Mouse (Mus musculus): ENCODE data around the gene Scamp1. TPM values are rescaled to one million over a fixed set of nuclear protein-coding genes. Genes with fewer than 3 reads are reported as not detected.
A peak's percentile ranks its signal among the peaks of the same experiment; 100 is the strongest.

Scamp1 gene
- polyA plus RNA-seq, 1 experiment from 2014 or later: 134 TPM

DNA sequence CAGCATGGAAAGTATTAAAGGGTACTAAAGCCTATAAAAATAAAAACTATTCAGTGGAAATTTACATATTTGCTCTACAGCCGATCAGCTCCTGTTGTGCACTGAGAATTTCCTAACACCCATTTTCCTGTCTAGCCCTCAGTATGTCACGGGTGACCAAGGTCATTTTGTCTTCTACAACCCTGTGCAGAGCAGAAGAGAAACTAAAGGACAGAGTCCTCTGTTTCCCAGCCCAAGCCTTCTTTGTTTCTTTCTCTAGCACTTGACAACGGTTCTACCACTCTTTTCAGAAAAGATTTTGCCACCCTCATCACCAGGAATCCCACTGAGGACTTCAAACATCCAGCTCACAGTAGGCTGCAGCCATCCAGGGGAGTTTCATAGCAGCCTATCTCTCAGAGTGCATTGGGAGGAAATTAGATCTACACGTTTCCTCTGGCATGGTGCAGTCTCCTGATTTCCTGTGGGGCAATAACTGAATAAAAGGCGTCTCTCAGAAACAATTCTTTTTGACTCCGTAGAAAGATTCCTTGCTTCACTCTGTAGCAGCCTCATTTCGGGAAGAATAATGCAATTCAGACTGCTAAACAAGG, 15.4 kb upstream of the Scamp1 start:
- Histone ChIP-seq H3K27ac (no peak overlapping the region), H3K4me1 (replicated peaks) (0 out of 2 replicates have a peak, but pooled peaks cover 3% of the 10 kb centered on the region), H3K9me3 (no peaks in the 10 kb centered on the region), H3K27me3 (no peaks in the 10 kb centered on the region), H3K9ac (no peak overlapping the region), H3K36me3 (no peaks in the 10 kb centered on the region), H3K4me3 (no peak overlapping the region), H3K4me2 (no peak overlapping the region)
- WGBS: 42% methylated on average over 7 of the region's 7 CpGs
- ATAC-seq (ENCODE audit: low FRiP score): no peak

DNA sequence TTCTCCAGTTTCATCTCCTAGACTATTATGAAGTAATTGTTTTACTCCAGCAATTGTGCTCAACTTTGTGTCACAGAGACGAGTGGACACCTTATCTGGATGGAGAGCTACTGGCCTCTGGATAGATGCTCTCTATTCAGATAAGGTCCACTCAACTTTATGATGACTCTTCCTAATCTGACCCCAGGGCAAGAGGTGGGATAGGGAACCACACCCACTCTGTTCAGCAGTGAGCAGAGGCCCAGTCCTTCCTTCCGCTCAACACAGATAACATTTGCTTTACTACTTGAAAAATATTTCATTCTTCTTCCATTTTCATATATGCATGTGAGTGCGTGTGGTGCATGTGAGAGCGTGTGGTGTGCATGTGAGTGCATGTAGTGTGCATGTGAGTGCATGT, 14.6 kb upstream of the Scamp1 start:
- H3K9me3 ChIP-seq: no peaks in the 10 kb centered on the region
- H3K27ac ChIP-seq: no peak overlapping the region
- H3K9ac ChIP-seq: no peak overlapping the region
- H3K4me1 ChIP-seq (replicated peaks): no peaks in the 10 kb centered on the region
- H3K27me3 ChIP-seq: no peaks in the 10 kb centered on the region
- WGBS: 97% methylated on average over 4 of the region's 4 CpGs
- no peak for ATAC-seq (ENCODE audit: low FRiP score)
- no peaks in the 10 kb centered on the region for H3K36me3 ChIP-seq
- no peak overlapping the region for H3K4me3 ChIP-seq
- no peak overlapping the region for H3K4me2 ChIP-seq

DNA sequence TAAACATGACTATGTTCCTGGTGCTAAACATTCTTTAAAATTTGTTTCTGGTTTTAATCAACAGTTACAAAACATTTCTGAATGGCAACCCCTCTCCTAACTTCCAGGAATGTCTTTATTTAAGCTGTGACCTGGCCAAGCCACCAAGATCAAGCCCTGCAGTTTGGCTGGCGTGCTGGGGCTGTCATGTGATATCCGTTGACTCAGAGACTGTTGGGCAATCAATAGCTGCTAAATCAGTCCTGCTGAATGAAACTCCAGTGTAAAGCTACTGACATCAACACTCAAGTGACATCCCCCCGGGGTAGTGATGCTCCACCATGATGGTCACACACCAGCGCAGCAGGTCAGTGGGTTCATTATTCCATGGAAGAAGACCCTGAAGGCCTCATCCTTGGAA, 12.7 kb upstream of the Scamp1 start:
- Histone ChIP-seq H3K9ac (no peak overlapping the region), H3K27ac (no peak overlapping the region), H3K27me3 (no peaks in the 10 kb centered on the region), H3K4me3 (no peak overlapping the region), H3K36me3 (no peaks in the 10 kb centered on the region), H3K4me1 (replicated peaks) (no peaks in the 10 kb centered on the region), H3K4me2 (no peak overlapping the region), H3K9me3 (no peaks in the 10 kb centered on the region)
- WGBS: 84% methylated on average over 4 of the region's 4 CpGs
- ATAC-seq (ENCODE audit: low FRiP score): no peak

DNA sequence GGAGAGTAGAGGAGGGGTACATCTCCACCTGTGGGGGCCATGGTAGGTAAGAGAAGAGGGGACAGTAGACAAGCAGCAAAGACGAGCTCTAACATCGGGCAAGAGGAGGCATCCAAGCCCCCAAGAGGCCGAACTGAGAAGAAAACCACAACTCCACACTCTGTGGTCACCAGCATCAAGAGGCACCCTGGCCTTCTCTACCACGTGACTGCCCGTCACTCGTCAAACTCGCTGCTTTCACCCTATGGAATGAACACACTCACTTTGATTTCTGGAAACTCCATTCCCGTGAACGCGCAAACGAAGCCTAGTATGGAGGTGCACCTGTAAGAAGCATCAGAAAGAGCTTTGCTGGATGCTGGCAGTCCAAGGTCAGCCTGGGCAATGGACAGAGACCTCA, 10.7 kb upstream of the Scamp1 start:
- 85% methylated on average over 11 of the region's 11 CpGs for WGBS
- no peak overlapping the region for H3K9ac ChIP-seq
- H3K9me3 ChIP-seq: no peaks in the 10 kb centered on the region
- H3K4me1 ChIP-seq (replicated peaks): no peaks in the 10 kb centered on the region
- H3K36me3 ChIP-seq: no peaks in the 10 kb centered on the region
- no peaks in the 10 kb centered on the region for H3K27me3 ChIP-seq
- ATAC-seq (ENCODE audit: low FRiP score): no peak
- H3K4me2 ChIP-seq: no peak overlapping the region
- H3K4me3 ChIP-seq: no peak overlapping the region
- no peak overlapping the region for H3K27ac ChIP-seq

DNA sequence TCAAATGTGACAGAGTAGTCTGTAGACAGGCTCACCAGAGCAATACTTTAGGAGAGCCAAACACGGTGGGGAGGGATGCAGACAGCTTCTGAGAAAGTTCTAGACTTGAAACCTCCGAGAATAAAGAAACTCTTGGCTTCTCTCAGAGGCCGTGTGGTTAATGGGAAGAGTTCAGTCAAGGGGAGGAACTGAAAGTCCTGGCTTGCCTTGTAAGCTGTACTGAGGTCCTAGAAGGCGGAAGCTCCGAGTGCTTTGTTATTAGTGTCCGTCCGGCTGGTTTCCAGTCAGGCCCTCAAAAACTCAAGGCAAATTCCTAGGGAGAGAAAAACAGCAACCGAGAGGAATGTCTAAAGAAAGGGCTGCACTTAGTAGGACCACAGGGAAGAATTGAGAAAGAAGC, 10.3 kb upstream of the Scamp1 start:
- no peak overlapping the region for H3K9ac ChIP-seq
- H3K27ac ChIP-seq: no peak overlapping the region
- H3K4me1 ChIP-seq (replicated peaks): no peaks in the 10 kb centered on the region
- no peaks in the 10 kb centered on the region for H3K9me3 ChIP-seq
- no peaks in the 10 kb centered on the region for H3K36me3 ChIP-seq
- 89% methylated on average over 8 of the region's 8 CpGs for WGBS
- H3K4me2 ChIP-seq: no peak overlapping the region
- ATAC-seq (ENCODE audit: low FRiP score): no peak
- H3K27me3 ChIP-seq: no peaks in the 10 kb centered on the region
- H3K4me3 ChIP-seq: no peak overlapping the region

DNA sequence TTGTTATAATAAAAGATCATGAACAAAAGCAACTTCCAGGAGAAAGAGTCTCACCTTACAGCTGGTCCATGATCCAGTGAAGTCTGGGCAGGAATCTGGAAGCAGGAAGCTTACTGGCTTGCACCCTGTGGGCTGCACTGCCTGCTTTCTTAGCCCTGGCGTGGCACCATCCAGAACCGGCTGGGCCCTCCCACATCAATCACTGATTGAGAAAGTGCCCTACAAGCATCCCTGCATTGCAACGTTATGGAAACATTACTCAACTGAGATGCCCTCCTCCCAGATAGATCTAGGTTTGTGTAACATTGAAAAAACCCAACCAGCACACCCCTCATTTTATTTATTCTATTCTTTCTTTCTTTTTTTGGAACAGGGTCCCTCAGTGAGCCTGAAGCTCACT, 9.2 kb upstream of the Scamp1 start:
- Histone ChIP-seq H3K27me3 (no peaks in the 10 kb centered on the region), H3K4me1 (replicated peaks) (no peaks in the 10 kb centered on the region), H3K27ac (no peak overlapping the region), H3K9ac (no peak overlapping the region), H3K4me2 (no peak overlapping the region), H3K9me3 (no peaks in the 10 kb centered on the region), H3K36me3 (no peaks in the 10 kb centered on the region), H3K4me3 (no peak overlapping the region)
- no peak for ATAC-seq (ENCODE audit: low FRiP score)
- 62% methylated on average over 3 of the region's 3 CpGs for WGBS

DNA sequence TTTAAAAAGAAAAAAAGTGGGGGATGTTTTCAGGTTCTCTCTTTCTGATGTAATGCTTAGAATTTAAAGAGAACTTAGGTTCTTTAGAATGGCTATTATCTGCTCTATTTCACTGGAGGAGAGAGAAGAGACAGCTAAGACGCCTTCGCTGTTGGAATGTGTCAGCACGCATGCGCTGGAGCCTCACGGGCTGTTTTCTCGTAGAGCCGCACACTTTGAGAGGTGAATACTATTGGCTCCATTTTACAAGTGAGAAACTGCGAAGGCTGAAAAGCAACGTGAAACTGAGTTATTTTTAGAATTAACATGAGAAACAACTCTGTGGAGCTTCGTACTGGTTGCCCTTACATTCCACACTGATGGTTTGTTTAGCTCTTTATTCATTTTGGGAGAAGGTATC, 8.3 kb upstream of the Scamp1 start:
- Histone ChIP-seq H3K4me3 (no peak overlapping the region), H3K27me3 (no peaks in the 10 kb centered on the region), H3K36me3 (no peaks in the 10 kb centered on the region), H3K27ac (no peak overlapping the region), H3K9me3 (no peaks in the 10 kb centered on the region), H3K9ac (no peak overlapping the region), H3K4me2 (no peak overlapping the region), H3K4me1 (replicated peaks) (no peaks in the 10 kb centered on the region)
- no peak for ATAC-seq (ENCODE audit: low FRiP score)
- 78% methylated on average over 10 of the region's 10 CpGs for WGBS

DNA sequence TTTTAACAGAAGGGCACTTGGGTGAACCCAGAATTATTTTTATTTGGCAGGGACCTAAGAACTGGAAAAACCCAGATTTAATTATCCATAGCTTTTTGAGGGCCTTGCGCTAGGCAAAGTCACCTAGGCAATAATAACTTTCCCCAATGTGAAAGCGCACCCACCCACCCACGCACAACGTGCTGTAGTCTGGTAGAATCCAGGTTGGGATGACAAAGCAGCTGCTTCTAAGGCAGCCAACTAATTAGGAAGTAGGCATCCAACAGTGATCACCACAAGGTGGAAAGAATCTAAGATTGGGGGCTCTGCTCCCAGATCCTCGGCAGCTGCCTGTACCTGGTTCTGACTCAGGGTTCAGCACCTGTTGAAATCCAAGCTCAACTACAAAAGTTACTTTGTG, 538 bp upstream of the Scamp1 start:
- ATAC-seq (ENCODE audit: low FRiP score): no peak
- Histone ChIP-seq H3K27ac (no peak overlapping the region), H3K36me3 (no peaks in the 10 kb centered on the region), H3K4me1 (replicated peaks) (peaks cover 30% of the 10 kb centered on the region), H3K9me3 (no peaks in the 10 kb centered on the region), H3K4me3 (peak overlapping the region; percentile 86), H3K9ac (peak overlapping the region; percentile 96; the same call in 1 of the 2 replicates), H3K27me3 (no peaks in the 10 kb centered on the region), H3K4me2 (peak overlapping the region; percentile 66)
- 47% methylated on average over 5 of the region's 5 CpGs for WGBS

DNA sequence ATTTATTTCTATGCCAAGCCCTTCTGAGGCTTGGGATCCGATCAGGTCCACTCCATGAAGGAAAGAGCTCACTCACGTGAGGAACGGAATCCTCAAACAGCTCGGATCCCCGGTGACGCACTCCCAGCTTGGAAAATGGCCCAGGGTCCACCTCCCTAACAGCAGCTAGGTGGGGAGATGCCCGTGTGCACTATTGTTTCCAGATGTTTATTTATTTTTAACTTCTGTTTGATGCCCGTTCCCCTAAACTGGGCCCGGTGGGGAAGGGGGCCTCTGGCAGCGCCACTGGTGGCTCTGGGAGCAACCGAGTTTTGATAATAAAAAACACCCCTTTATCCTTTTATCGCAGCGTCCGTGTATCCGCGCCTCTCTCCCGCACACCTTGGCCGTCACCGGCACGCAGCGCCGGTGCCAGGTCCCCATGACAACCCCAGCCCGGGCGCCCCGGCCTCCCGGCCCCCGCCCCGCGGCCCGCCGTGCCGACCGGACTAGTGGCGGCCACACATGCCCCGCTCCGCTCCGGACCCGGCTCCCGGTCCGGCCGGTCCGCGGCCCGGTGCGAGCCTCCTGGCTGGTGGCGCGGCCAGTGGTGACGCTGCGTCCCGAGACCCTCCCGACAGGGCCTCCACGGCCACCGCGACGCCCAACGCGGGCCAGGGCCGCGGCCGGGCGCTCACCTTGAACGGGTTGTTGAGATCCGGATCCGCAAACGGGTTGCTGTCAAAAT, 951 bp downstream of the Scamp1 start:
- ATAC-seq (ENCODE audit: low FRiP score): peak; percentile 79
- Histone ChIP-seq H3K4me2 (peak overlapping the region; percentile 66), H3K4me1 (replicated peaks) (peaks cover 34% of the 10 kb centered on the region), H3K9ac (peak overlapping the region; percentile 96), H3K27me3 (no peaks in the 10 kb centered on the region), H3K9me3 (no peaks in the 10 kb centered on the region), H3K36me3 (no peaks in the 10 kb centered on the region), H3K4me3 (peak overlapping the region; percentile 86), H3K27ac (peak overlapping the region; percentile 95)
- WGBS: under 1% methylated on average over 63 of the region's 65 CpGs

DNA sequence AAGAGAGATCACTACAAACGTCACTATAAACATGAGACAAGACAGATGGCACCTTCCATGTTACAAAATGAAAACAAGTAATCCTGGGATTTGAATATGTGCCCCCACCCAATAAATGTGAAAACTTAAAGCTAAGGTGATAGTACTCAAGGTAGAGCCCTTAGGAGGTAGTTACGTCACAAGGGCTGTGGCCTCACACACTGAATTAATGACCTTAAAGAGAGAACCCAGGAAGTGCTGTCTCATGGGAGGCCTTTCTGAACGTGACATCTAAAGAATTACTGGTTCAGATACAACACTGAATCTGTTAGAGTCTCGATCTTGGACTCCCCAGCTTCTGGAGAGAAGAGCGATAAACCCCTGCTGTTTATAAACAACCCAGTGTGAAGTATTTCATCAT, 6.2 kb downstream of the Scamp1 start:
- H3K27ac ChIP-seq: no peak overlapping the region
- WGBS: 68% methylated on average over 5 of the region's 5 CpGs

DNA sequence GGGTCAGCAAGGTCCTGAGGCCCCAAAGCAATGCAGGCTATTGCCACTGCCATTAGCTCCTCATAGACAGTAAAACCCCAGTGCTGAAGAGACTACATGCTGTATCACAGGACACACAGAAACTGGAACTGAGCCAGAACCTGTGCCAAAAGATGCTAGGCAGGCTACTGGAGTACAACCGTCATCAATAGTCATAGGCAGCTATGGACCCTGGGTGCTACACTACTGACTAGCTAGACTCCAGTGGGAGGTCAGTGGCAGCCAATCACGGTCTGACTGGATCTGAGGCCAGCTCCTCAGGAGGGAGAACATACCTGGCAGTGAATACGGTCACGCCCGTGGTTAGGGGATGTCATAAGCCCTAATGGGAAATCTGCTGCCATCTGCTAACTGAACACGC, 14.4 kb downstream of the Scamp1 start:
- Histone ChIP-seq H3K27ac (no peak overlapping the region), H3K4me3 (no peak overlapping the region), H3K9me3 (no peaks in the 10 kb centered on the region), H3K9ac (no peak overlapping the region), H3K4me2 (no peak overlapping the region), H3K27me3 (no peaks in the 10 kb centered on the region), H3K4me1 (replicated peaks) (peaks cover 26% of the 10 kb centered on the region), H3K36me3 (no peaks in the 10 kb centered on the region)
- no peak for ATAC-seq (ENCODE audit: low FRiP score)
- WGBS: 85% methylated on average over 6 of the region's 6 CpGs

More for the DNA sequence above, 6.2 kb downstream of the Scamp1 start:
- H3K27me3 ChIP-seq: no peaks in the 10 kb centered on the region
- H3K4me3 ChIP-seq: no peak overlapping the region
- H3K4me2 ChIP-seq: no peak overlapping the region
- H3K9me3 ChIP-seq: no peaks in the 10 kb centered on the region
- no peak for ATAC-seq (ENCODE audit: low FRiP score)
- no peak overlapping the region for H3K9ac ChIP-seq
- H3K36me3 ChIP-seq: no peaks in the 10 kb centered on the region
- H3K4me1 ChIP-seq (replicated peaks): peaks cover 31% of the 10 kb centered on the region

DNA sequence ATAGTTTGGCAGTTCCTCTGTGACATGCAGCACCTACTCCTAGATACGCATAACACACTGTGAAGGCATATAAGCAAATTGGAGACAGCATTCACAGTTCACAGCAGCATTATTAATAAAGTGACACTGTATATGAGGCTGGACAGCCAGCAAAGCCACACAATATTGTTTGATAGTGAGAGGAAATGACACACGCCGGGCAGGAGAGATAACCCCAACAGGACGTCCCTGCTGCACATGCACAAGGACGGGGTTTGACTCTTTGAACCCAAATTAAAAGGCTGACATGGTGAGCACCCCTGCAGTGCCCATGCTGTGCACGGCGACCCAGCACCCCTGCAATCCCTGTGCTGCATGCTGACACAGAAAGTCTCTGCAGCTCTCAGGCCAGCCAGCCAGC, 17.5 kb downstream of the Scamp1 start:
- no peaks in the 10 kb centered on the region for H3K36me3 ChIP-seq
- no peaks in the 10 kb centered on the region for H3K27me3 ChIP-seq
- no peak for ATAC-seq (ENCODE audit: low FRiP score)
- H3K27ac ChIP-seq: peak overlapping the region; percentile 8; the same call in 1 of the 2 replicates
- no peak overlapping the region for H3K4me2 ChIP-seq
- WGBS: 43% methylated on average over 7 of the region's 7 CpGs
- H3K9ac ChIP-seq: no peak overlapping the region
- H3K4me1 ChIP-seq (replicated peaks): peaks cover 31% of the 10 kb centered on the region
- H3K4me3 ChIP-seq: no peak overlapping the region
- H3K9me3 ChIP-seq: no peaks in the 10 kb centered on the region

DNA sequence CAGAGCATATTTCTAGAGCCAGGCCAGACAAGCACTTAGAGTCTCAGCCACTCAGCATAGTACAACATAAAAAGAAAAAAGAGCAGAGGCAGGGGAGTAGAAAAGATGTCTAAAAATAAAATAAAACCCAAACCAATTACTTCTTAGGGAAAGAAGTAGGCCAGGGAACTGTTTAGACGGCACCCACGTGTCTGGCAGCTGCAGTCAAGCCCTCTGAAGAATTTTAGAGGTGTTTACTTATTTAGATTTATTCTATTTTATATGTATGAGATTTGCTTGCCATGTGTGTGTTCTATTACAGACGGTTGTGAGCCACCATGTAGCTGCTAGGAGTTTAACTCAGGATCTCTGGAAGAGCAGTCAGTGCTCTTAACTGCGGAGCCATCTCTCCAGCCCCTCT, 18.5 kb downstream of the Scamp1 start:
- 84% methylated on average over 4 of the region's 4 CpGs for WGBS
- Histone ChIP-seq H3K4me3 (no peak overlapping the region), H3K4me1 (replicated peaks) (peaks cover 38% of the 10 kb centered on the region), H3K36me3 (no peaks in the 10 kb centered on the region), H3K27ac (no peak overlapping the region), H3K9me3 (no peaks in the 10 kb centered on the region), H3K4me2 (no peak overlapping the region), H3K9ac (no peak overlapping the region), H3K27me3 (no peaks in the 10 kb centered on the region)
- no peak for ATAC-seq (ENCODE audit: low FRiP score)

Measured in hindbrain, embryonic 13.5 days (tissue).